Mouse (Mus musculus) brain, embryonic 18.5 days (tissue): ENCODE data around the gene Psapl1.
"Not testable (repeated sequence)": the region's sequence is repeated elsewhere in the genome, so short reads cannot be mapped to it uniquely, and the experiment has no call there.

Experiments used
- DNase-seq: peaks from one replicate; pipeline ENCODE4 v3.0.0-alpha.2; 2012; ENCODE audit warnings: low read depth, low spot score

The Psapl1 gene

GRCm38 (mm10) chr5:36203421-36203820 is 400 bp upstream of the Psapl1 start:
- DNase-seq = no peak

GRCm38 (mm10) chr5:36205397-36205796 is 1.6 kb downstream of the Psapl1 start:
- no peak for DNase-seq

GRCm38 (mm10) chr5:36208803-36209202 is 5.0 kb downstream of the Psapl1 start:
- no peak for DNase-seq

DNA sequence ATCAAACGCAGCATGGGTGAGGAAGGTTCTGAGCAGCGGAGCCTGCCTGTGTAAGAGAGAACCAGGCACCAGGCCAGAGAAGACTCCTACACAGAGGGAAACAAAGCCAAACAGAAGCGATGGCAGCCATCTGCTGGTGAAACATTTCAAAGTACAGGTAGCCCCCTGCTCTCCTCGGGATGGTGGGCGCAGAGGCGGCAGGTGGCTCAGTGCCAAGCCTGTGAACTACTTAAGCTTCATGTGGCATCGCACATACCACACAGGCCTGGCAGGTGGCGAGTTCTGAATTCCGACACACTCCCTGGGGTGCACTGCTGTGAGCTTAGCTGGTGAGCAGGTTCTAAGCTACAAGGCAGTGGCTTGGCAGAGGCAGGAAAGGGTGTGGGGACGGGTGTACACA is 9.5 kb downstream of the Psapl1 start:
- no peak for DNase-seq

GRCm38 (mm10) chr5:36220105-36220504 is 16.3 kb downstream of the Psapl1 start:
- no peak for DNase-seq

- DNase-seq = no peak
These were observed 16.8 kb downstream of the Psapl1 start for GRCm38 (mm10) chr5:36220626-36221025.

GRCm38 (mm10) chr5:36223787-36224186 is 20.0 kb downstream of the Psapl1 start:
- DNase-seq = no peak

DNA sequence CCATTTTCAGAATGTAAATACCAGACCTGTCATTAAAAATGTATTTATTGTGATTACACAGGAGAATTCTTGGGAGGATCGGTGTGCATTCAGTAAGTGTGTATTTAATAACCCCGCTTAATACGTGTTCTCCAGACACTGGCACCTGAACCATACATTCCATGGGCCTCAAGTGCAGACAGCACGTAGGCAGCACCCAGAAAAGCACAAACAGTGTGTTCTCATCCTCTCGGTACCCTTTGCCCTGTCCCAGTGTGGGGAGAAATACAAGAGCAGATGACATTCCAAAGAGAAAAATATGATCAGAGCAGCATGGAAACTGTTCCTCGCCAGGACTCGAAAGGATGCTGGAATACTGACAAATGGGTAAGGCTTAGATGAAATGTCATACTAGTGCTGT is 22.0 kb downstream of the Psapl1 start:
- no peak for DNase-seq

GRCm38 (mm10) chr5:36226296-36226695 is 22.5 kb downstream of the Psapl1 start:
- no peak for DNase-seq

DNA sequence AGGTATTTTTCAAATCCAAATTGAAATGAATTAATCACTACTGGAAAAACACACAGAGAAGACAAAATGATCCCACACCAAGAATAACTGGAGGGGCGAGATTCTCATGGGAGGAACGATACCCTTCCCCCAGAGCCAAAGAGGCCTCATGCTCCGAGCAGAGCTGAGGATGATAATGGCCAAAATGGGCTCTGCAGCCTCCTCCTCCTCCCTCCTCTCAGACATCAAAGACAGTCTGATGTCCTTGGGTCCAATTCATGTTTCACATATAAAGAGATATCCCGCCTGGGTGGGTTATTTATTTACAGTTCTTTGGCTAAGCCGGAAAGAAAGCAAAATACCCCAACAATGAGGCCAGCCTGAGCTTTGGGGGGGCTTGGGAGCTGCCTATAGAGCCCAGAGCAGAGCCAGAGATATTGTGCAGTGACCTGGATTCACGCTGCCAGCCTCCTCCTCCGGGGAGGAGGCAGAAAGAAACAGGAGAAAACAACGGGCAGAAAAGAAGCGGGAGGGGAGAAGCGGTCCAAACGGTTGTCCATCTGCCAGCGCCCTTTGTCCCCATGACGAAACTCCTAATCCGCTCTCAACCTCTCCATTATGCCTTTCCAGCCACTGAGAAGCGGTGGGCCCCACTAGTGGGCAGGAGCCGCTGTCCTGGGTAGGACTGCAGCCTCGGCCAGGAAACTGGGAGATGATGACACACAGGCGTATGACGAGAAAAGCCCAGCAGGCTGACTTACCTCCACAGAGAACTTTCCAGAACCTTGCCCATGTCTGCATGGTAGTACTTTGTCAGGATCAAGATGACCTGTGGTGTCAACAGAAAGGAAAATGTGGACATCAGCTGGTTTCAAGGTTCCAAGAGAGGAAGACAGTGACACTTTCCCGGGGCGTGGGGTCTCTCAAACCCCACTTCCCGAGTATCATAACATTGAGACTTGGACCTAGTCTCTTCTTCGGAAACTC is 24.9 kb downstream of the Psapl1 start:
- DNase-seq = no peak

GRCm38 (mm10) chr5:36230301-36230780 is 26.5 kb downstream of the Psapl1 start:
- DNase-seq = no peak

- DNase-seq = not testable (repeated sequence)
These were observed 33.7 kb downstream of the Psapl1 start for GRCm38 (mm10) chr5:36237526-36237925.

GRCm38 (mm10) chr5:36248022-36248421 is 44.2 kb downstream of the Psapl1 start:
- DNase-seq = no peak

DNA sequence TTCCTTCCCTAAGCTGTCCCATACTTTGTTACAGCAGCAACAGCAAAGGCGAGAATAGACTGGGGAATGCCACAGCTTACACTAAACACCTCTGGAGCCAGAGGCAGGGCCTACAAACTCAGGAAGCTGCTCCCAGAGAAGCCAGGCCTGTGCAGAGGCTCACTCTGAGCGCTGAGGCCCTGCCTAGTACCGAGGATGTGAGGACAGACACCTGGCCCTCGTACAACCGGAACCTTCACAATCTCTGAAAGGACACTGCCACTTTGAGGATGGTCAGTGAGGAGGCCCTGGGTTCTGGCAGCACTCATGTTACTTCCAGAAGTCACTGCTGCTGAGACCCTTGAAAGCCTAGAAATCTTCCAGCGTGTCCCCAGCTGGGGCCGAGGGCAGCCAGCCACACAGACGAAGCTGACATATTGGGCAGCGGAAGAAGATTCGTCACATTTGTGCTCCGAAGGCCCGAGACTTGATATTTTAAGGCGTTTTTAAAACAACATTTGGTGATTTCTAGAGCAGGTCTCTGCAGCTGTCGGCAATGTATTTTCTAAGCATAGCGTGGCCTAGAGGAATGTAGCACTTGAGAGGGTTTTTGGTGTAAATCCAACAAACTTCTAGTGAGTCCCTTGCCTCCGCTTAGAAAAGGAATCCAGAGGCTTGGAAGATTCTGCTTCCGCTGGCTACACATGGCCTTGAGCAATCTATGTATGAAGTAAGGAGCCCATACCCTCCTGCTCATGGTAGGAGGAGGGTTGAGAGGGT is 49.1 kb downstream of the Psapl1 start:
- DNase-seq = no peak

DNA sequence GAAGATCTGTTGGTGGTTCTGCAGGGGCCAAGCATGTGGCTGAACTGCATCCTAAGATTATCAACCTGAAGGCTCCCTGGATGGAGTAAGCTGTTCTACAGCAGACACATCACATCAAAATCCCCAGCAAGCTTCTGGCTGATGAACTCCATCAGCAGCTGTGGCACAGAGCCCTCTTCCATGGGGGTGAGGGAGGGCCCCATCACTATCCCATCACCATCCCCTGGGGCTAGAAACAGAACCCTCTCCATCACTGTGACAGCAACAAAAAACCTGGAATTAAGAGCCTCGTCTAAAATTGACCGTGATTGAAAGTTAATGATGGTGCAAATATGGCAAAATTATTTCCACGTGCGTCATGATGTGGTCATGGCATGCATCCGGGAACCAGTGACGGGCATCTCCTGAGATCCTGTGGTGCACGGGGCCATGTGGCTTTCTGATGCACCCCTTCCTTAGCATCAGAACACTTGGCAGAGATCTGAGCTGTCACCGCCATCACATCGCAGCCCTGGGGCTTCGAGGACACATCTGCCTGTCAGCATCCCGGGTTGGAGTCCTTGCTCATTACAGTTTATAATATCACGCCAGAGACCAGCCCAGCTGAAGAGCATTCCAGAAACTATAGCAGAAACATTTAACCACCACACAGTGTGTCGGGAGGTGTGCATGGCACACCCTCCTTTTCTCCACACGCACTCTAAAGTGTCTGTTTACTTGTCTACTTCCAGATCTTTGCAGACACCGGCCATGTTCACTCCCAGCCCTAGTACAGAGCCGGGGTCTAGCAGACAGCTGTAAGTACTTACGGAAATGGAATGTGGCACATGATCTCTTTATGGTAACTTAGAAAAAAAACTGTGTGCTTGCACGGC is 51.1 kb downstream of the Psapl1 start:
- no peak for DNase-seq
